Mouse (Mus musculus) kidney, postnatal 0 days (tissue): ENCODE results near the gene Plekhg2. TPM values are rescaled to one million over a fixed set of nuclear protein-coding genes. Genes with fewer than 3 reads are reported as not detected.

ENCODE experiments used
- ATAC-seq: fragments of 200-750 bp; cut with Nextera tagmentation; replicated peaks from 2 replicates; pipeline ENCODE4 v1.8.0; 2017; ENCODE audit warnings: low read depth, moderate number of reproducible peaks, moderate TSS enrichment, moderate library complexity; ENCODE audit not compliant: low FRiP score
- DNase-seq: peaks from one replicate; pipeline ENCODE4 v3.0.0-alpha.2; 2016; ENCODE audit warnings: low spot score
- H3K27ac ChIP-seq: fragments of 300-500 bp; sonication (generic); 2 replicates; pipeline ENCODE4 v1.5.1; 2014; ENCODE audit warnings: mild to moderate bottlenecking
- H3K27me3 ChIP-seq: fragments of 300-500 bp; sonication (generic); 2 replicates; pipeline ENCODE4 v1.6.1; 2014; ENCODE audit warnings: low read length, mixed read lengths; ENCODE audit not compliant: insufficient read depth
- H3K36me3 ChIP-seq: fragments of 300-500 bp; sonication (generic); 2 replicates; pipeline ENCODE4 v1.6.1; 2014; ENCODE audit warnings: low read length, mixed read lengths; ENCODE audit not compliant: insufficient read depth
- H3K4me1 ChIP-seq: fragments of 300-500 bp; sonication (generic); replicated peaks from 2 replicates; pipeline ENCODE4 v1.6.1; 2014; ENCODE audit warnings: antibody characterized with exemption, low read length, mixed read lengths; ENCODE audit not compliant: insufficient read depth
- H3K4me2 ChIP-seq: fragments of 300-500 bp; sonication (generic); 2 replicates; pipeline ENCODE4 v1.6.1; 2014; ENCODE audit warnings: mild to moderate bottlenecking, low read length, moderate library complexity, mixed read lengths
- H3K4me3 ChIP-seq: fragments of 300-500 bp; sonication (generic); replicated peaks from 2 replicates; pipeline ENCODE4 v1.5.1; 2014; ENCODE audit warnings: low read depth, low read length
- H3K9ac ChIP-seq: fragments of 300-500 bp; sonication (generic); 2 replicates; pipeline ENCODE4 v1.6.1; 2014; ENCODE audit warnings: low read depth, low read length
- H3K9me3 ChIP-seq: fragments of 300-500 bp; sonication (generic); replicated peaks from 2 replicates; pipeline ENCODE4 v1.6.1; 2016; ENCODE audit warnings: low read length, inconsistent platforms, mixed read lengths
- CTCF ChIP-seq: IDR thresholded peaks from 2 replicates; pipeline ENCODE4 v1.5.1; 2016; ENCODE audit warnings: antibody characterized with exemption, low read depth, mild to moderate bottlenecking, moderate library complexity
- WGBS: fragments of 180-500 bp; shearing (Covaris S2); extraction: QIAGEN DNeasy Blood & Tissue Kit; methylation state at CpG from one replicate; pipeline ENCODE4 v1.1.7; 2014; 5-methylcytosine and 5-hydroxymethylcytosine counted together
- polyA plus RNA-seq: library from polyadenylated mRNA; unstranded; fragments of >200 nt; fragmentation: Nextera tagmentation; extraction: Ambion mirVana; gene quantifications from 2 replicates; pipeline ENCODE4 v1.2.1, GENCODE M21; 2015

The Plekhg2 gene
- polyA plus RNA-seq, 1 experiment from 2014 or later: 29.9 TPM

- Histone ChIP-seq H3K4me1 (peaks cover 11% of the 10 kb centered on the region; the same call in 1 of the 2 replicates), H3K9ac (no peak overlapping the region), H3K4me2 (no peak overlapping the region), H3K9me3 (no peaks in the 10 kb centered on the region), H3K36me3 (peaks cover 33% of the 10 kb centered on the region), H3K27ac (no peak overlapping the region), H3K4me3 (no peak overlapping the region), H3K27me3 (no peaks in the 10 kb centered on the region)
- no peak for TF ChIP-seq CTCF
- WGBS: 76% methylated on average over 3 of the region's 3 CpGs
- DNase-seq (no peak), ATAC-seq (no peak)
Measured at GRCm38 (mm10) chr7:28355221-28355620, 17.2 kb downstream of the Plekhg2 start.

- DNase-seq: no peak
- Histone ChIP-seq H3K4me3 (no peak overlapping the region), H3K27ac (no peak overlapping the region), H3K27me3 (no peaks in the 10 kb centered on the region), H3K9ac (no peak overlapping the region), H3K4me1 (peaks cover 15% of the 10 kb centered on the region; the same call in 1 of the 2 replicates), H3K9me3 (no peaks in the 10 kb centered on the region), H3K36me3 (peaks cover 26% of the 10 kb centered on the region), H3K4me2 (no peak overlapping the region)
- ATAC-seq: no peak
- 92% methylated on average over 3 of the region's 3 CpGs for WGBS
- no peak for TF ChIP-seq CTCF
Measured at GRCm38 (mm10) chr7:28354596-28354995, 17.8 kb downstream of the Plekhg2 start.

- no peak for TF ChIP-seq CTCF
- Histone ChIP-seq H3K9me3 (no peaks in the 10 kb centered on the region), H3K27ac (no peak overlapping the region), H3K36me3 (peaks cover 22% of the 10 kb centered on the region), H3K4me1 (peaks cover 15% of the 10 kb centered on the region; the same call in 1 of the 2 replicates), H3K4me2 (no peak overlapping the region), H3K9ac (no peak overlapping the region), H3K27me3 (no peaks in the 10 kb centered on the region), H3K4me3 (no peak overlapping the region)
- DNase-seq: no peak
- WGBS: 71% methylated on average over 3 of the region's 3 CpGs
- no peak for ATAC-seq
Measured at GRCm38 (mm10) chr7:28354113-28354581, 18.3 kb downstream of the Plekhg2 start.

GRCm38 (mm10) chr7:28353267-28353666, 19.1 kb downstream of the Plekhg2 start:
- Histone ChIP-seq H3K4me3 (no peak overlapping the region), H3K27me3 (no peaks in the 10 kb centered on the region), H3K9me3 (no peaks in the 10 kb centered on the region), H3K27ac (no peak overlapping the region), H3K4me2 (no peak overlapping the region), H3K9ac (no peak overlapping the region), H3K4me1 (peaks cover 15% of the 10 kb centered on the region; the same call in 1 of the 2 replicates), H3K36me3 (peaks cover 20% of the 10 kb centered on the region)
- ATAC-seq (no peak), DNase-seq (peak; percentile 45)
- TF ChIP-seq CTCF: peak; percentile 48; the same call in 1 of the 2 replicates
- 90% methylated on average over 2 of the region's 2 CpGs for WGBS

GRCm38 (mm10) chr7:28351676-28352191, 20.7 kb downstream of the Plekhg2 start:
- peak overlapping the region; percentile 96 for H3K9ac ChIP-seq
- H3K9me3 ChIP-seq: no peaks in the 10 kb centered on the region
- peaks cover 7% of the 10 kb centered on the region; the same call in 1 of the 2 replicates for H3K4me1 ChIP-seq
- H3K36me3 ChIP-seq: peaks cover 20% of the 10 kb centered on the region
- H3K4me3 ChIP-seq: peak overlapping the region; percentile 91
- H3K27me3 ChIP-seq: no peaks in the 10 kb centered on the region
- H3K27ac ChIP-seq: 0 out of 2 replicates have a peak overlapping the region, but pooled peaks have one; percentile 8
- DNase-seq (peak; percentile 22), ATAC-seq (no peak)
- no peak for TF ChIP-seq CTCF
- WGBS: 32% methylated on average over 4 of the region's 4 CpGs
- H3K4me2 ChIP-seq: peak overlapping the region; percentile 91

- Histone ChIP-seq H3K4me3 (peak within 1 kb of the TSS; percentile 91), H3K9ac (peak within 1 kb of the TSS; percentile 96), H3K27me3 (no peaks in the 10 kb centered on the region), H3K4me1 (peaks cover 7% of the 10 kb centered on the region; the same call in 1 of the 2 replicates), H3K27ac (peak within 1 kb of the TSS; percentile 90), H3K4me2 (peak within 1 kb of the TSS; percentile 91), H3K36me3 (peaks cover 20% of the 10 kb centered on the region), H3K9me3 (no peaks in the 10 kb centered on the region)
- under 1% methylated on average over 50 of the region's 50 CpGs for WGBS
- TF ChIP-seq CTCF: peak; percentile 22; the same call in 1 of the 2 replicates
- ATAC-seq (peak; percentile 94), DNase-seq (peak; percentile 98)
Measured at GRCm38 (mm10) chr7:28350155-28350883, 22.1 kb downstream of the Plekhg2 start, which contains the start of gene Rps16. Rps16 (plus strand) TSS chr7:28350652.
